Mouse (Mus musculus) heart, postnatal 0 days (tissue): ENCODE measurements around the gene Pim3. TPM values are rescaled to one million over a fixed set of nuclear protein-coding genes. Genes with fewer than 3 reads are reported as not detected.

Source experiments
- ATAC-seq: fragments of 200-750 bp; cut with Nextera tagmentation; 2 replicates; pipeline ENCODE4 v1.8.0; 2017; ENCODE audit warnings: low read depth, moderate number of reproducible peaks, moderate library complexity; ENCODE audit not compliant: insufficient read depth
- DNase-seq: peaks from one replicate; pipeline ENCODE4 v3.0.0-alpha.2; 2016; ENCODE audit warnings: low spot score
- H3K27ac ChIP-seq: fragments of 300-500 bp; sonication (generic); 2 replicates; pipeline ENCODE4 v1.5.1; 2014; ENCODE audit warnings: low read depth, mild to moderate bottlenecking
- H3K27me3 ChIP-seq: fragments of 300-500 bp; sonication (generic); 2 replicates; pipeline ENCODE4 v1.6.1; 2014; ENCODE audit warnings: low read length, mixed read lengths; ENCODE audit not compliant: control insufficient read depth, insufficient read depth
- H3K36me3 ChIP-seq: fragments of 300-500 bp; sonication (generic); replicated peaks from 2 replicates; pipeline ENCODE4 v1.6.1; 2014; ENCODE audit warnings: low read length, mixed read lengths; ENCODE audit not compliant: control insufficient read depth, insufficient read depth
- H3K4me1 ChIP-seq: fragments of 300-500 bp; sonication (generic); 2 replicates; pipeline ENCODE4 v1.6.1; 2014; ENCODE audit warnings: antibody characterized with exemption; ENCODE audit not compliant: control insufficient read depth, insufficient read depth
- H3K4me2 ChIP-seq: fragments of 300-500 bp; sonication (generic); 2 replicates; pipeline ENCODE4 v1.6.1; 2014; ENCODE audit warnings: low read depth, mild to moderate bottlenecking, low read length, moderate library complexity
- H3K4me3 ChIP-seq: fragments of 300-500 bp; sonication (generic); 2 replicates; pipeline ENCODE4 v1.5.1; 2014; ENCODE audit warnings: low read depth, low read length
- H3K9ac ChIP-seq: fragments of 300-500 bp; sonication (generic); replicated peaks from 2 replicates; pipeline ENCODE4 v1.6.1; 2014; ENCODE audit warnings: low read depth, low read length, mixed read lengths
- H3K9me3 ChIP-seq: fragments of 300-500 bp; sonication (generic); replicated peaks from 2 replicates; pipeline ENCODE4 v1.6.1; 2016; ENCODE audit warnings: low read length; ENCODE audit not compliant: control insufficient read depth
- CTCF ChIP-seq: IDR thresholded peaks from 2 replicates; pipeline ENCODE4 v1.5.1; 2016; ENCODE audit warnings: antibody characterized with exemption, control low read depth, low read depth
- EP300 ChIP-seq: IDR thresholded peaks from 2 replicates; pipeline ENCODE4 v1.6.1; 2016; ENCODE audit warnings: antibody characterized with exemption, low read depth
- WGBS: fragments of 180-500 bp; shearing (Covaris S2); extraction: QIAGEN DNeasy Blood & Tissue Kit; methylation state at CpG from one replicate; pipeline ENCODE4 v1.1.7; 2014; 5-methylcytosine and 5-hydroxymethylcytosine counted together
- polyA plus RNA-seq: library from polyadenylated mRNA; unstranded; fragments of >200 nt; fragmentation: Nextera tagmentation; extraction: Ambion mirVana; gene quantifications from 2 replicates; pipeline ENCODE4 v1.2.1, GENCODE M21; 2015
- total RNA-seq: library from RNA; depleted of rRNA; stranded (reverse); fragments of >200 nt; gene quantifications from 2 replicates; pipeline ENCODE4 v1.2.3, GENCODE M21; 2014; ENCODE audit warnings: low replicate concordance

The Pim3 gene
- total and polyA plus RNA-seq, 2 experiments from 2014 or later = 50.6 to 98.4 TPM

DNA sequence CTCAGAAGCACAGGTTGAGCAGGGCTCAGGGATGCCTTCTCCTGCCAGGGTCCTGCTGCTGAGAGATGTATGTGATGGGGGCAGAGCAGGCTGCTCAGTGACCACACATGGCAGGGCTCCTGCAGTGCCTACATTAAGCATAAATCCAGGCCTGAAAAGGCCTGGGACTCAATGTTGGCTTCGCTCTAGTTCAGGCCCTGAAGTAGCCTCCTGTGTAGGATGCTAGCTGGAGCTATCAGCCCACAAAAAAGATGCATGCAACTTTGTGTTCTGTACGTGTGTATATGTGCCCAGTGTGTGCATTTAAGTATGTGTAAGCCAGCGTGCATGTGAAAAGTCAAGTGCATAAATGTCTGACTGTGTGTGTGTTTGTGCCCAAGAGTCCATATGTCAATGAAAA is 12.1 kb downstream of the Pim3 start:
- Histone ChIP-seq H3K9me3 (no peaks in the 10 kb centered on the region), H3K4me3 (no peak overlapping the region), H3K27me3 (no peaks in the 10 kb centered on the region), H3K36me3 (no peaks in the 10 kb centered on the region), H3K4me2 (no peak overlapping the region), H3K4me1 (peaks cover 15% of the 10 kb centered on the region), H3K9ac (no peak overlapping the region), H3K27ac (no peak overlapping the region)
- ATAC-seq = no peak
- no peak for DNase-seq
- no peak for TF ChIP-seq EP300
- no peak for TF ChIP-seq CTCF
- WGBS = 95% methylated on average over 3 of the region's 3 CpGs

DNA sequence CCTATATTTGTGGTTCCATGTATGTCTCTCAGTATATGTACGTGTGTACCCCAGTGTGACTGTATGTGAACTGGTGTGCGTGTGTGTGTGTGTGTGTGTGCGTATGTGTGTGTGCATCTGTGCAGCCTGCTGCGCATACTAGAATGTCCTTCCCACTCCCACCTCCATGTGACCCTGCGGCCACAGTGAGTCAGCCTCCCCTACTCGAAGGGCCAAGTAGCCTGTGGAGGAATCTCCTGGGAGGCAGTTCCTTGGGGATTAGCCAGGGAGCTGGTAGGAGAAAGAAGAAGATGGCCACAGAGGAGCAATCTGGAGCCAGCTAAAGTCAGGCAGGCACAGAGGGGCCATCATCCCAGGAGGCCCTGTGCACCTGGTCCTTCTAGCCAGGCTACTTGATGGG is 12.5 kb downstream of the Pim3 start:
- TF ChIP-seq EP300 = no peak
- TF ChIP-seq CTCF = no peak
- DNase-seq (no peak), ATAC-seq (no peak)
- Histone ChIP-seq H3K9ac (no peak overlapping the region), H3K4me1 (peaks cover 14% of the 10 kb centered on the region), H3K36me3 (no peaks in the 10 kb centered on the region), H3K4me2 (no peak overlapping the region), H3K9me3 (no peaks in the 10 kb centered on the region), H3K27me3 (no peaks in the 10 kb centered on the region), H3K4me3 (no peak overlapping the region), H3K27ac (no peak overlapping the region)
- WGBS = 87% methylated on average over 6 of the region's 6 CpGs

DNA sequence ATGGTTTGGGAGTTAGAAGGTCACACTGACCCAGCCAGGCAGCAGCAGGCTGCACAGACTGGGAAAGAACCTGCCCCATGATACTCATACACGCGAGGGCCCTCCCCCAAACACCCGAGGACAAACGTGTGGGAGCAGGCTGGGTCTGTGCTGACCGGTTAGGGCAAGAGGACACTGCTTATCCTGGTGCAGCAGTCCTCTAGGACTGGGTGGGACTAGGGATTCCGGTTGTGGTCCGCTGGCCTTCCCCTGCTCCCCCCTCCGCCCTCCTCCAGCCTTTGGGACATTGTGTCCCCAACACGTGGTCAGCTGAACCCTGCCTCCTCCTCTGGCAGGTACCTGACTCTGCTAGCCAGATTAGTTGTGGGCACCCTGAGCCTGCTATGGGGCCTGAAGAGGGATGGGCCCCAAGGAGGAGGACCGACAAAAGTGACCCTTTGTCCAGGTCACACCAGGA is 13.7 kb downstream of the Pim3 start:
- Histone ChIP-seq H3K9ac (no peak overlapping the region), H3K27me3 (no peaks in the 10 kb centered on the region), H3K9me3 (no peaks in the 10 kb centered on the region), H3K27ac (peak overlapping the region; percentile 16; the same call in 1 of the 2 replicates), H3K4me3 (no peak overlapping the region), H3K36me3 (no peaks in the 10 kb centered on the region), H3K4me1 (peaks cover 10% of the 10 kb centered on the region), H3K4me2 (no peak overlapping the region)
- TF ChIP-seq CTCF = no peak
- TF ChIP-seq EP300 = peak; percentile 81
- DNase-seq (peak; percentile 52), ATAC-seq (peak; percentile 82)
- 21% methylated on average over 10 of the region's 10 CpGs for WGBS

DNA sequence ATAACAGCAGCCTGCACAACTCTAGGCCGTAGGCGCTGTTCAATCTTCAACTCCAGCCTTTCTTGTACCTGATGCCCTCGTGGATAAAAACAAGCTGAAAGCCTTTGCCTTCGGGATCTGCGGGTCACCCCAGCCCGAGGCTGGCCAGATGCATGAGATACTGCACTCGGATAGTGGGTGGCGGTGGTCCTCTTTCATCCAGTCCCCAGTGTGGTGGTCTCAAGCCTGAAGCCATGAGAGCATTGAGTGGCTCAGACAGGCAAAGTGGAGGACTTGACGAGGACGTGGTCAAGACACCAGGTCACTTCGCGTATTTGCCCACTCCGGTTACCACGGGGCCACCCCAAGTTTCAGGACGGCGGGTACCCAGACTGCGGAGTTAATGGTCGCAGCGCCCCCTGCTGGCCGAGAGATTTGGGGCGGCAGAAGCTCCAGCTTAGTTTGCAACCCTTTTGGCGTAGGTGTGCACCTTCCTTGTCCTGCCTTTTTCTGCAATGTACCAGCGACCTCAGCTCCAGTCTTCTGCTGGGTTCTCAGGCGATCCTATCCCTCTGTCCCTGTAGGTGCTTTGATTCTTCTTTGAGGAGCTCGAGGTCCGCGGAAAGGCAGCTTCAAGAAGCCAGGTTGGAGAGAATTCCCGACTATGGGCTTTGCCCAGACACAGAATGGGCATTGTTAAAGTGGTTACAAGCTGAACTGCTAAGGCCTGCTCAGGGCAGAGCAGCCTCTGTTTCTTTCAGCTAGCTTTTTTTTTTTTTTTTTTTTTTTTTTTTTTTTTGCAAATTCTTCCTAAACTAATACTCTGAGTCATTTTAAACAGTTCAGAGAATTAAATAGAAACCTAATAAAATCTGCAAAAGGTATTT is 14.4 kb downstream of the Pim3 start:
- peak; percentile 60 for DNase-seq
- Histone ChIP-seq H3K27ac (peak overlapping the region; percentile 16; the same call in 1 of the 2 replicates), H3K9ac (no peak overlapping the region)

DNA sequence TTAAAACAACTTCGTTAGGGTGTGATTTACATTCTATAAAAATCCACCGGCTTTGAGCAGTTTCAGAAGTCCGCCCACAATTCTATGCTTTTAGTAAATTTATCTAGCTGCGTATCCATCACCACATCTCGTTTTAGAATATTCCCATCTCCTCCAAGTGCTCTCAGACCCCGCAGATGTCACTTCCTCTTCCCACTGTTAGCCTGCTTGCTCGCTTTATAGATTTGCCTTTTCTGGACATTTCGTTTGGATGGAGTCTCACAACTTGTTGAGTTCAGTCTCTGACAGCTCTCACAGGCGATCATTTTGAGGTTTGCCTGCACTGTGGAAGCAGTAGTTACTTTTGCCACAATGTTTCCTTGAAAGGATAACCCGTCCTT is 15.0 kb downstream of the Pim3 start:
- H3K9ac ChIP-seq = no peak overlapping the region
- no peak overlapping the region for H3K27ac ChIP-seq
- no peaks in the 10 kb centered on the region for H3K9me3 ChIP-seq
- no peak for DNase-seq
- WGBS = 79% methylated on average over 10 of the region's 10 CpGs
- H3K36me3 ChIP-seq = no peaks in the 10 kb centered on the region
- H3K4me2 ChIP-seq = no peak overlapping the region
- TF ChIP-seq CTCF = no peak
- TF ChIP-seq EP300 = no peak
- H3K4me3 ChIP-seq = no peak overlapping the region
- no peaks in the 10 kb centered on the region for H3K27me3 ChIP-seq
- peaks cover 10% of the 10 kb centered on the region for H3K4me1 ChIP-seq
- ATAC-seq = no peak

More for the DNA sequence above, 14.4 kb downstream of the Pim3 start:
- TF ChIP-seq EP300 (no peak), CTCF (peak; percentile 90)
- Histone ChIP-seq H3K36me3 (no peaks in the 10 kb centered on the region), H3K27me3 (no peaks in the 10 kb centered on the region), H3K9me3 (no peaks in the 10 kb centered on the region), H3K4me2 (peak overlapping the region; percentile 35), H3K4me1 (peaks cover 10% of the 10 kb centered on the region), H3K4me3 (no peak overlapping the region)
- ATAC-seq = peak; percentile 65
- 13% methylated on average over 28 of the region's 28 CpGs for WGBS
